Mouse (Mus musculus) T-cell, adult 2 months (primary cell): ENCODE results near the gene Olfr666.
"Not testable (repeated sequence)": the region's sequence is repeated elsewhere in the genome, so short reads cannot be mapped to it uniquely, and the experiment has no call there.

Source experiments
- DNase-seq: peaks from one replicate; pipeline ENCODE4 v3.0.0; 2022; ENCODE audit warnings: low spot score

Olfr666 gene

DNA sequence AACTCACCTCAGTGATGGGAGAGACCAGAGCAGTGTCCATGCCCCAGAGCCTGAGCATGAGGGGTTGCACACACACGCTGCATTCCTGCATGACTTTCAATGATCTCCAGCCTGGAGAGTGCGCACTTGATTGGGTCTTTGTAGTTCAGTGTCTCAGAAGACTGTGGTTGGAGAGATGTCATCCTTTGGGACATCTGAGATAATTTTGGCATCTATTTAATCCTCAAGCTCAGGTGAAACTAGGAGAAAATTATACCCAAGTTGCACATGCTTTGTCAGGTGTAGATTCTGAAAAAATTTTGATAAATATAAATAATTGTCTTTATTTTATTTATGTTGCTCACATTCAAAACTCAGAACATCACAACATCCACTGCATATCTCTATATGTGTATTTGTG is at the start of gene Olfr666:
Gene Olfr666 (minus strand): TSS at position 101 of the 400 bp plus-strand sequence.
- DNase-seq: no peak

DNA sequence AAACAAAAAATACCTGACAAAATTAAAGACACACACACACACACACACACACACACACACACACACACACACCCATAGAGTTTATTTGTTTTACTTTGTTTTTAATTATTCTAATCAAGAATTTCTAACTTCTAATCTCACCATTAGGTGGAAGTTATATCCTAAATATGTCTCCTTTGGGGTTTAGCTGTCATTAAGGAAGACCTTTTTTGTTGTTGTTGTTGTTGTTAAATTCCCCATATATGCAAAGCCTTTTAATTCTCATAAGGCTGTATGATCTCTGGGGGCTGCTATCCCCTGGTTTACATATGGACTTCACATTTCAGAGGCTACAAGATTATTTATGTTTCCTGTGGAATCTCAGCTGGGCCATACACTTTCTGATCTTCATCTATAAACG is 38.2 kb upstream of the Olfr666 start, which contains the start of gene Olfr669:
Gene Olfr669 (plus strand): TSS at position 301 of the 400 bp plus-strand sequence.
- no peak for DNase-seq

DNA sequence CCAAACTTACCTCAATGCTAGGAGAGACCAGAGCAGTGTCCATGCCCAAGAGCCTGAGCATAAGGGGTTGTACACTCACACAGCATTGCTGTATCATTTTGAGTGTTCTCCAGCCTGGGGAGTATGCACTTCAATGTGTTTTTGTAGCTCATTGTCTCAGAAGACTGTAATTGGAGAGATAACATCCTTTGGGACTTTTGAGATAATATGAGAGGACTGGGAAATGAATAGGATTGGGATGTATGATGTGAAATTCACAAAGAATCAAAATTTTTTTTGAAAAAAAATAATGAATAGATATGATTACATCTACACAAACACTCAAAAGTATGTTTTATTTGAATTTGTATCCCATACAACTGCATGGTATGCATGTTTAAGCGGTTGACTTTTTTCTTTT is 32.2 kb upstream of the Olfr666 start, which contains the start of gene Olfr668:
Gene Olfr668 (minus strand): TSS at position 101 of the 400 bp plus-strand sequence.
- no peak for DNase-seq

DNA sequence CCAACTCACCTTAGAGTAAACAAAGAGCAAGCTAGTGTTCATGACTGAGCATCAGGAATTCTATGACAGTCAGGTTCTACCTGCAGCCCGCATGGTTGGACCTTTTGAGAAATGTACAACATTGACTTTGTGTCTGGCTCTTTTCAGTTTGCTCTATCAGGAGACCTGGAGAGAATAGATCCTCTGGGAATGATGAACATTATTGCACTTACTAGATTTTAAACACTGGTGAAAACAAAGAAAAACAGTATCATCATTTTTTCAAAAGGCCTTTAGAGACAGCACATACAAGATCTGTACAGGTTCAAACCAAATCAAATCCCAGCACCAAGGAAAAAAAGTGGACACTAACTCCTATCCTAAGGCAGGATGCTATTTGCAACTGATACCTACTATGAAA is 25.6 kb upstream of the Olfr666 start, which contains the start of gene Olfr667:
Gene Olfr667 (minus strand): TSS at position 101 of the 400 bp plus-strand sequence.
- no peak for DNase-seq

DNA sequence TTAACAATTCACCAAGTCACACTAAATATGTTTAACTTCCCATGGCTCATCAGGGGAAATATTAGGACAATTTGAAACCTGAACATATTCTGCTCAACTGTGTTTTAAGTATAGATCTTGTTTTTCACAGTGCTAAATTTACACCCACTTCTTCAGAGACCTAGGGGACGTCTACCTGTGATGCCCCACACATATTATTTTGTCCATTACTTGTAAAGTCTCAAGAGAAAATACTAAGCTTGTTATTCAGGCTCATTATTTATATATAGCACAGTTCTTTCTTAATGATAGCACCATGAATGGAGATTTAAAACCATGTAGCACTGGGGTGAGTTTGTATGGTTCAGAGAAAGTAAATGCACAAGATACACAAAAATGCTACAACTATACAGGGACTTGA is 18.0 kb downstream of the Olfr666 start, which contains the start of gene Olfr665:
Gene Olfr665 (plus strand): TSS at position 301 of the 400 bp plus-strand sequence.
- no peak for DNase-seq

DNA sequence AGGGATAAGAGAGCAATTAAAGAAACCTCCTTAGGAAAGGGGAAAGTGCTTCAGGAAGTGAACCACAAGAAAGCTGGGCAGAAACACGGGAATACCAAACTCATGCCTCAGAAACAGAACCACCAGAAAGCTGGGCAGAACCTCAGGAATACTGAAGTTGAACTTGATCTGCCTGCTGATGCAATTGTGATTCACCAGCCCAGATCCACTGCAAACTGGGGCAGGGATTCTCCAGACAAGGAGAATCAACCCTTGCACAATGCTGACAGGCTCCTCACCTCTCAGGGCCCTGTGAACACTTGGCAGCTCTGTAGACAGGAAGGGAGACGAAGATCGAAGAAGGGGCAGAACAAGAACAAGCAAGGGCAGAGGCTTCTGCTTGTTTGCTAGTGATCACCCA is 34.4 kb downstream of the Olfr666 start:
- DNase-seq: no peak

DNA sequence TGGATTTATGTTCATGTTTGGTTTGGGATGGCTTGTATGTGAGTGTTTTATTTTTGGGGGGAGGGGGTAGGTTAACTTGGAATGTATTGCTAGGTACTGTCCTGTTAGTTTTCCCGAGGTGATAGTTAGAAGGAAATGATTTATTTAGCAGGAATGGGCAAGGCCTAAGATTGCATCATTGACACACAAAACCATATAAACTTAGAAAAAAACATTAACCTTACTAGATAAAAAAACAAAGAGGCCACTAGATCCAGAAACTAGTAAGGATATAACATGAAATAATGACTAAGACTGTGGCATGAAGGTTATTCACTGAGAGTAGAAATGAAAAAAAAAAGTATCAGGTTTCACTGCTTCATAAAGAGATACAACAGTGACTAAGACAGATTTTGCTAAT is 38.1 kb downstream of the Olfr666 start:
- DNase-seq: no peak

DNA sequence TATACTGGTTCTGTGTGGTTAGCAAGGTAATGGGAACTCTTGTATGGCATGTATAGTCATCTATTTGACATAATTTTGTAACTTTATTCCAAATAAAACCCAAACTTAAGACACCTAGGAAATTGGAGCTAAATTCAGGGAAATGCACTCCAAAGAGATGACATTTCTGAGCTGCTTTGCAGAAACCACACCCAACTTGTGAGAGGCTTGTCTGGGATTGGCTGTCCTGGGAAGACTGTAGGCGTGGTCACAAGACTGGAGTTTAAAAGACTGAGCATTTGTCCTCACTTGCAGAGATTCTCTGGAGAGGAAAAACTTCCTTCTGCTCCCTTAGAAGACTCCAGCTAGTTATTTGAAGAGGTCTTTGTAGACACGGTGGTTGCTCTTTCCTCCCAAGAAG is 39.0 kb downstream of the Olfr666 start, which contains the start of gene Usp17la:
Gene Usp17la (plus strand): TSS at position 301 of the 400 bp plus-strand sequence.
- DNase-seq: not testable (repeated sequence)

DNA sequence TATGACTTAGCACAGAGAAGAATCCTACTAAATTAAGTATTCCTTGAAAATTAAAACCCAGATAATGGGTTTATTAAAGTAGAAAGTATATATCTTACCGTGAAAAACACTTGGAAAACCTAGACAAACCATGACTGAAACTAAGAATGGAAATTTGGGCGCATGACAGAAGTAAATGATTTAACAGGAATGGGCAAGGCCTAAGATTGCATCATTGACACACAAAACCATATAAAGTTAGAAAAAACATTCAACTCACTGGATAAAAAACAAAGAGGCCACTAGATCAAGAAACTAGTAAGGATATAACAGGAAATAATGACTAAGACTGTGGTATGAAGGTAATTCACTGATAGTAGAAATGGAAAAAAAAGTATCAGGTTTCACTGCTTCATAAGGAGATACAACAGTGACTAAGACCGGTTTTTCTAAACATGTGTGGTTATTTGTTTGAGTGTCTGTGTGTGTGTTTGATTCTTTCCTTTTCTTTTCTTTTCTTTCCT is 40.5 kb downstream of the Olfr666 start:
- no peak for DNase-seq

DNA sequence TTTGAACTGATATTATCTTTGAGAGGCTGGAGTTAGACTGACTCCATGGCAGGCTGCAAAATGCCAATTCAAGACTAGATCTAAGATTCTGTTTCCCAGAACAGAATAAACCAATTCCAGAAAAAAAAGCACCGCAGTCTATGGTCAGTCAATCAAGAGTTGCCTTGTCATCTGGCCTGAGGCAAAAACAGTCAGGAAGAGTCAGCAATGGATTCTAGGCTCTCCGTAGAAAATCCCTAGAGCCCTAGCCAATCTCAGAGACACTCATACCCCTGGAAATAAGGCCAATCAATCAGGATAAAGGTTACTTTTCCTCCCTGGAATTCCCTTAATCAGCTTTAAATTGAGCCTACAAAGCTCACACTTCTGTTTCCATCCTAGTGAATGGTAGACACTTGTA is 44.2 kb downstream of the Olfr666 start:
- not testable (repeated sequence) for DNase-seq

DNA sequence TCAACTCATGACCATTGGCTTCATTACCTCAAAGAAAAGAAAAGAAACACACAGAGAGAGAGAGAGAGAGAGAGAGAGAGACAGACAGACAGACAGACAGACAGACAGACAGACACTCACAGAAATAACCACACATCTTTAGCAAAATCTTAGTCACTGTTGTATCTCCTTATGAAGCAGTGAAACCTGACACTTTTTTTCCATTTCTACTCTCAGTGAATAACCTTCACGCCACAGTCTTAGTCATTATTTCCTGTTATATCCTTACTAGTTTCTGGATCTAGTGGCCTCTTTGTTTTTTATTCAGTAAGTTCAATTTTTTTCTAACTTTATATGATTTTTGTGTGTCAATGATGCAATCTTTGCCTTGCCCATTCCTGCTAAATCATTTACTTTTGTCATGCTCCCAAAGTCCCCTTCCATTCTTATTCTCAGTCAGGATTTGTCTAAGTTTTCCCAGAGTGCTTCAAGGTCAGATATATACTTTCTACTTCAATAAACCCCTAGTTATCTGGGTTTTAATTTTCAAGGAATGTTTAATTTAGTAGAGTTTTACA is 51.9 kb downstream of the Olfr666 start:
- DNase-seq: no peak

DNA sequence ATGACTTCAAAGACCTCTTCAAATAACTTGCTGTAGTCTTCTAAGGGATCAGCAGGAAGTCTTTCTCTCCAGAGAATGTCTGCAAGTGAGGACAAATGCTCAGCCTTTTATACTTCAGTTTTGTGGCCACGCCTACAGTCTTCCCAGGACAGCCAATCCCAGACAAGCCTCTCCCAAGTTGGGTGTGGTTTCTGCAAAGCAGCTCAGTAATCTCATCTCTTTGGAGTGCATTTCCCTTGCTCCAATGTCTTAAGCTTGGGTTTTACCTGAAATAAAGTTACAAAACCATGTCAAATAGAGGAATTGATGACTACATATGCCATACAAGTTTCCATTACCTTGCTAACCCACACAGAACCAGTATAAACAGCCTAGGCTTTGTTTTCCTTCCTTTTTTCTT is 53.2 kb downstream of the Olfr666 start, which contains the start of gene Usp17lb:
Gene Usp17lb (minus strand): TSS at position 101 of the 400 bp plus-strand sequence.
- no peak for DNase-seq
